ENCODE assay signal across 8 mouse cellular contexts in the genomic region with DNA sequence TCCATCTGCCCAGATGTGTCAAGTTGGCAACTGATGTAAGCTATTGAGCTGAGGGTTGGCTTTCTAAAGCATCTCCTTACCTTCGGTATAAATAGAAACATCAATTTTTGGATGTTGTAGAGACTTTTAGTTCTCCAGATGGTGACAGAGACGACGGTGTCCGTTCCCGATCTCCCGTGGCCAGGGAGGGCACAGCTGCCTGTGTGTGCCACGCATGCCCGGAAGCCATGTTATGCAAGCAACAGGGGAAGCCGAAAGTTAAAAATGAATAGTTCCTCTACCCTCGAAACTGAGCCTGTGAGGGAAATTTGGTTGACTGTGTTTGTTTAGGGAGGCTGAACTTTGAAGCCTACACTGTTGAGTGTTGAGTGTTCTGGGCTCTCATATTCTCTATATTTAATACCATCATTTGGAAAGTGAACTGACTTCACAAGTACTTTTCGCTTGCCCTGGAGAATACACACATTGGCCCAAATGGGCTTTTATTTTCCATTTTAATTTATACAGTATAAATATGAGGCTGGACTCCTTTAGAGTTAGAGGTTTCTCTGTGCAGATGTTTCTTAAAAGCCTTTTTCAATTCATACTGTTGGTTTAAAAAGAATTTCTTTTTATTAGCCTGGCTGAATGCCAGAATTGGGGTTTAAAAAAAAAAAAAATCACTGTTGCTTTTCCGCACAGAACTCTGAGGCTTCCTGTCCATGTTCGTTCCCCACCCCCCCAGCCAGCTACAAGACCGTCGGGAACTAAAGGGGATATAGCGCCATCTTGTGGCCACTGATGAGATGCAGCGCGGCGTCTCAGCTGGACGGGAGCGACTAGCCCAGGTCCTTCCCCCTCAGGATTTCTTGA. TPM values are rescaled to one million over a fixed set of nuclear protein-coding genes. Genes with fewer than 3 reads are reported as not detected.
DNase-seq lines count a peak whose midpoint lies in the region; ATAC-seq and TF ChIP-seq lines count a peak whose summit lies in the region.

No protein-coding gene starts in this region.

- ATAC-seq in forebrain, embryonic 12.5 days (ENCODE audit: low FRiP score) = peak; percentile 75
- ATAC-seq in heart, postnatal 0 days (ENCODE audit: insufficient read depth, low read depth) = peak; percentile 77
- ATAC-seq in liver, postnatal 0 days = peak; percentile 94
- ATAC-seq in neural tube, embryonic 15.5 days (ENCODE audit: low FRiP score) = peak; percentile 61

- H3K9ac ChIP-seq in forebrain, embryonic 12.5 days = no peak overlapping the region
- H3K9ac ChIP-seq in heart, postnatal 0 days (replicated peaks; ENCODE audit: low read depth, low read length) = no peak overlapping the region
- H3K9ac ChIP-seq in liver, postnatal 0 days (replicated peaks) = no peak overlapping the region
- no peak overlapping the region for H3K9ac ChIP-seq in neural tube, embryonic 15.5 days (replicated peaks)

- TF ChIP-seq CTCF in E14TG2a.4 (conservative IDR thresholded peaks at IDR 0.05; ENCODE audit: low read length) = peak; percentile 79
- peak; percentile 97 for TF ChIP-seq CTCF in heart, postnatal 0 days (IDR thresholded peaks at IDR 0.05; ENCODE audit: low read depth)
- peak; percentile 95 for TF ChIP-seq CTCF in liver, postnatal 0 days (IDR thresholded peaks at IDR 0.05; ENCODE audit: low read depth)

- H3K4me2 ChIP-seq in forebrain, embryonic 12.5 days = no peak overlapping the region
- H3K4me2 ChIP-seq in heart, postnatal 0 days (ENCODE audit: low read depth, low read length) = peak overlapping the region; percentile 46; the same call in 1 of the 2 replicates
- H3K4me2 ChIP-seq in liver, postnatal 0 days (ENCODE audit: low read depth, low read length) = peak overlapping the region; percentile 62
- peak overlapping the region; percentile 35 for H3K4me2 ChIP-seq in neural tube, embryonic 15.5 days

- H3K4me3 ChIP-seq in E14TG2a.4 (replicated peaks; ENCODE audit: low read length) = no peak overlapping the region
- no peak overlapping the region for H3K4me3 ChIP-seq in forebrain, embryonic 12.5 days (replicated peaks)
- peak overlapping the region; percentile 15; the same call in 1 of the 2 replicates for H3K4me3 ChIP-seq in heart, postnatal 0 days (ENCODE audit: low read depth, low read length)
- H3K4me3 ChIP-seq in liver, postnatal 0 days (ENCODE audit: low read depth, low read length) = peak overlapping the region; percentile 28
- no peak overlapping the region for H3K4me3 ChIP-seq in neural tube, embryonic 15.5 days (replicated peaks)

- peaks cover 44% of the 10 kb centered on the region for H3K4me1 ChIP-seq in E14TG2a.4 (replicated peaks; ENCODE audit: low read depth, low read length)
- no peaks in the 10 kb centered on the region for H3K4me1 ChIP-seq in forebrain, embryonic 12.5 days
- no peaks in the 10 kb centered on the region for H3K4me1 ChIP-seq in heart, postnatal 0 days (ENCODE audit: control insufficient read depth, insufficient read depth)
- peaks cover 4% of the 10 kb centered on the region; the same call in 1 of the 2 replicates for H3K4me1 ChIP-seq in liver, postnatal 0 days (ENCODE audit: insufficient read depth)
- H3K4me1 ChIP-seq in neural tube, embryonic 15.5 days = peaks cover 8% of the 10 kb centered on the region; the same call in 1 of the 2 replicates

- peaks cover 10% of the 10 kb centered on the region for H3K36me3 ChIP-seq in E14TG2a.4 (ENCODE audit: insufficient read depth, low read length)
- H3K36me3 ChIP-seq in forebrain, embryonic 12.5 days (replicated peaks) = no peaks in the 10 kb centered on the region
- no peaks in the 10 kb centered on the region for H3K36me3 ChIP-seq in heart, postnatal 0 days (replicated peaks; ENCODE audit: control insufficient read depth, insufficient read depth, low read length)
- no peaks in the 10 kb centered on the region for H3K36me3 ChIP-seq in liver, postnatal 0 days (replicated peaks; ENCODE audit: insufficient read depth, low read length)
- no peaks in the 10 kb centered on the region for H3K36me3 ChIP-seq in neural tube, embryonic 15.5 days

- H3K27me3 ChIP-seq in E14TG2a.4 (ENCODE audit: insufficient read depth, low read length) = no peaks in the 10 kb centered on the region
- H3K27me3 ChIP-seq in forebrain, embryonic 12.5 days = no peaks in the 10 kb centered on the region
- H3K27me3 ChIP-seq in heart, postnatal 0 days (ENCODE audit: control insufficient read depth, insufficient read depth, low read length) = no peaks in the 10 kb centered on the region
- H3K27me3 ChIP-seq in liver, postnatal 0 days (ENCODE audit: insufficient read depth, low read length) = no peaks in the 10 kb centered on the region
- H3K27me3 ChIP-seq in neural tube, embryonic 15.5 days (replicated peaks) = no peaks in the 10 kb centered on the region

- H3K27ac ChIP-seq in forebrain, embryonic 12.5 days = no peak overlapping the region
- no peak overlapping the region for H3K27ac ChIP-seq in heart, postnatal 0 days (ENCODE audit: low read depth)
- peak overlapping the region; percentile 13 for H3K27ac ChIP-seq in liver, postnatal 0 days (ENCODE audit: low read depth)
- H3K27ac ChIP-seq in neural tube, embryonic 15.5 days (replicated peaks) = peak overlapping the region; percentile 23; the same call in 1 of the 2 replicates

- peak; percentile 54 for DNase-seq in c-Kit-positive CD71-positive TER-119-positive erythroid progenitor cells, embryonic 14.5 days (ENCODE audit: low spot score)
- peak; percentile 90 for DNase-seq in heart, postnatal 0 days (ENCODE audit: low spot score)
- peak; percentile 67 for DNase-seq in large intestine, adult 2 months (ENCODE audit: low read depth, low spot score)
- peak; percentile 85 for DNase-seq in liver, postnatal 0 days
- DNase-seq in testis, postnatal 10 days (ENCODE audit: low spot score) = peak; percentile 93

- H3K9me3 ChIP-seq in E14TG2a.4 (ENCODE audit: low read length) = no peaks in the 10 kb centered on the region
- H3K9me3 ChIP-seq in forebrain, embryonic 12.5 days = 0 out of 2 replicates have a peak, but pooled peaks cover 4% of the 10 kb centered on the region
- H3K9me3 ChIP-seq in heart, postnatal 0 days (replicated peaks; ENCODE audit: control insufficient read depth, low read length) = no peaks in the 10 kb centered on the region
- H3K9me3 ChIP-seq in liver, postnatal 0 days (ENCODE audit: low read length) = no peaks in the 10 kb centered on the region
- H3K9me3 ChIP-seq in neural tube, embryonic 15.5 days (replicated peaks) = no peaks in the 10 kb centered on the region

- TF ChIP-seq EP300 in heart, postnatal 0 days (IDR thresholded peaks at IDR 0.05; ENCODE audit: low read depth) = no peak
- peak; percentile 19; the same call in 1 of the 2 replicates for TF ChIP-seq EP300 in liver, postnatal 0 days (IDR thresholded peaks at IDR 0.05; ENCODE audit: low read depth)

- WGBS in forebrain, embryonic 12.5 days = 48% methylated on average over 21 of the region's 21 CpGs
- 40% methylated on average over 21 of the region's 21 CpGs for WGBS in heart, postnatal 0 days
- 30% methylated on average over 21 of the region's 21 CpGs for WGBS in large intestine, adult 2 months
- WGBS in liver, postnatal 0 days (ENCODE audit: insufficient replicate concordance) = 36% methylated on average over 21 of the region's 21 CpGs
- 41% methylated on average over 21 of the region's 21 CpGs for WGBS in neural tube, embryonic 15.5 days

RNA-seq across cellular contexts. Expression of gene Cdk1, which starts 31.8 kb away (rescaled TPM):
- polyA plus RNA-seq in forebrain, embryonic 12.5 days (2016; fragmentation: Nextera tagmentation; extraction: Ambion mirVana) = 380 and 382 TPM in 2 replicates
- total RNA-seq in heart, postnatal 0 days (2014; rRNA removed; ENCODE audit: low replicate concordance) = 90.6 and 204 TPM in 2 replicates
- 115 and 122 TPM in 2 replicates for polyA plus RNA-seq in heart, postnatal 0 days (2015; fragmentation: Nextera tagmentation; extraction: Ambion mirVana)
- polyA plus RNA-seq in large intestine, adult 2 months (2012; rRNA removed) = 67.1 and 74.4 TPM in 2 replicates
- 153 and 171 TPM in 2 replicates for polyA plus RNA-seq in liver, postnatal 0 days (2015; fragmentation: Nextera tagmentation; extraction: Ambion mirVana)
- 54.8 and 142 TPM in 2 replicates for polyA plus RNA-seq in neural tube, embryonic 15.5 days (2015; fragmentation: Nextera tagmentation; extraction: Ambion mirVana)

Comparison
In these comparisons a context has a peak if more than half of its experiments do, and no peak if none do; other contexts are left out.
1. H3K4me3 ChIP-seq: peak in heart, postnatal 0 days (single experiment) and liver, postnatal 0 days (single experiment); none in E14TG2a.4 (single experiment), forebrain, embryonic 12.5 days (single experiment) and neural tube, embryonic 15.5 days (single experiment).
2. H3K27ac ChIP-seq: peak in liver, postnatal 0 days (single experiment) and neural tube, embryonic 15.5 days (single experiment); none in forebrain, embryonic 12.5 days (single experiment) and heart, postnatal 0 days (single experiment).
3. Peak in every context shown above with its lines, with median percentiles within 50 percentile points of each other: CTCF ChIP-seq, DNase-seq and ATAC-seq.